Mouse (Mus musculus) heart, adult 2 months (tissue): ENCODE measurements at regions not wholly inside any gene's neighbourhood (a gene's known extent, or its start where the extent isn't known, plus 50 kb on each side); places are given as distances from the start of the nearest gene placed in this dataset.

Experiments
- CTCF ChIP-seq: fragments of 200-600 bp; IDR thresholded peaks from 2 replicates; pipeline ENCODE4 v1.8.1; 2022; ENCODE audit warnings: antibody characterized with exemption, mild to moderate bottlenecking, moderate library complexity
- EP300 ChIP-seq: fragments of 200-500 bp; IDR thresholded peaks from 2 replicates; pipeline ENCODE4 v1.6.1; 2011; ENCODE audit warnings: low read depth, low read length, control low read depth; ENCODE audit not compliant: insufficient read depth
- POLR2A ChIP-seq: fragments of 200-500 bp; IDR thresholded peaks from 2 replicates; pipeline ENCODE4 v1.6.1; 2011; ENCODE audit warnings: mild to moderate bottlenecking, low read depth, low read length, control low read depth; ENCODE audit not compliant: insufficient read depth

GRCm38 (mm10) chr4:142307321-142307720 lies 68.1 kb upstream of the Kazn start:
- TF ChIP-seq CTCF (no peak), EP300 (no peak), POLR2A (no peak)
